Mouse (Mus musculus) induced T-regulatory cell, adult 2 months (primary cell): ENCODE data around the gene Olfr585.

Source experiments
- DNase-seq: peaks from one replicate; pipeline ENCODE4 v3.0.0-alpha.2; 2012; ENCODE audit warnings: low read depth

Gene Olfr585

GRCm38 (mm10) chr7:103097420-103097819 is at the start of gene Olfr585:
TSS of gene Olfr585 (plus strand) at chr7:103097720.
- DNase-seq = no peak

DNA sequence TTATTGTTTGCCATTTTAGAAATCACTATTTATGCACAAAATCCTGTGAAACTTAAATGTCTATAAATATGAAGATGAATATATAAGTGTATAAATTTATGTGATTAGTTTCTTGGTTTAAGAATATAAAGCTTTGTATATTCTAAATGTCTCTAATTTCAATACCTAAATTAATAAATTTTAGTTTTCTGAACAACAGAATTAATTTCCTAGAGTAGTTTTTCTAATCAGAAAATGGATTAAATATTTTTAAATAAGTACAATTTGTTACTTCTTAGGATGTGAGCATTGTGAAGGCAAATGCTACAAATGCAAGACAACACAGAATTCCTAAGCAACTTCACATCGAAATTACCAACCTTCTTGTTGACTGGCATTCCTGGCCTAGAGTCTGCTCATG is 46.5 kb upstream of the Olfr585 start, which contains the start of gene Olfr583:
Gene Olfr583, plus strand, starts transcription at position 301 of the 400 bp plus-strand sequence.
- DNase-seq = no peak

- DNase-seq = no peak
Measured at GRCm38 (mm10) chr7:103081585-103081984, 15.9 kb upstream of the Olfr585 start, which contains the start of gene Olfr584. TSS of gene Olfr584 (plus strand) at chr7:103081885.

DNA sequence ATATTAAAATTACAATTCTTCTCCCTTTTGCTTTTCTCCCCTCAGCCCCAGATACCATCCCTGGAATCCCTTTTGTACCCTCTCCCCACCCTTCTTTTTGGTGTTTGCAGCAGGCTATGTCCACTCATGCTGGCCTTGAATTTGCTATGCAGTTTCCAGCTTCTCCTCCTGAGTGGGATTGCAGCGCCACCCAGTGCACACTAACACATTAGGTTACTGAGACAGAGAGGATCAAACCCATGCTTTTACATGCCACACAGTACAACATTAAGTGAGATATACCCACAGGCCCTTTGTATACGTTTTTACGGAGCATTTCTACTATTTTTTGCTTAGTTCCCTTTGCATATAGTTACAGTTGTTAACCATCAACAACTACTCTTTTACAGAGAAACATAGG is 21.9 kb downstream of the Olfr585 start:
- no peak for DNase-seq

DNA sequence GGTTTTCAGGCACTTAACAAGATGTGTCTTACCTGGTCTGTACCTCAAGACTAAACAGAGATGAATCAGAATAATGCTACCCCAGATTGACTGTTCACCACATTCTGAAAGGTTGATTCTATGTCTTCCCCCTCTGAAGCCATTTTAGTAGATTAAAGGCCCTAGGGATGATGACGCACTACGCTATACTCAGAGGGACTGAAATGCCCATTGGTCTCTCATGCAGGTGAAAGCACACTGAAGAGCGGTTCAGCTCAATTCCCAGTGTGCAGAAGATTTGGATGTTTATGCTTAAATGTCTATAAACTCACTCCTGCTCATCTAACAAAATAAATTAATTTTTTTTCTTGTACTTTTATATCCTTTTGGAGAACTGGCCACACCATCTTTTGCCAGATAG is 28.0 kb downstream of the Olfr585 start, which contains the start of gene Olfr586:
Gene Olfr586, minus strand, starts transcription at position 101 of the 400 bp plus-strand sequence.
- DNase-seq = no peak

GRCm38 (mm10) chr7:103140579-103140978 is 43.1 kb downstream of the Olfr585 start, which contains the start of gene Olfr588-ps1:
TSS of gene Olfr588-ps1 (plus strand) at chr7:103140879.
- no peak for DNase-seq
